Mouse (Mus musculus): ENCODE results near the gene Gm15319. TPM values are rescaled to one million over a fixed set of nuclear protein-coding genes. Genes with fewer than 3 reads are reported as not detected.
A peak's percentile ranks its signal among the peaks of the same experiment; 100 is the strongest.
"Not testable (repeated sequence)": the region's sequence is repeated elsewhere in the genome, so short reads cannot be mapped to it uniquely, and the experiment has no call there.

Gm15319 gene
- 0.13 TPM in 1 of 2 replicates, not detected in the other for polyA plus RNA-seq (2015; fragmentation: Nextera tagmentation; extraction: Ambion mirVana)

GRCm38 (mm10) chr8:20363110-20363509, at the start of gene Gm15319:
Gm15319 (minus strand) TSS chr8:20363210.
- not testable (repeated sequence) for H3K9me3 ChIP-seq (replicated peaks); H3K4me2 ChIP-seq; H3K4me3 ChIP-seq; H3K27ac ChIP-seq; ATAC-seq; H3K4me1 ChIP-seq; H3K27me3 ChIP-seq; H3K36me3 ChIP-seq (ENCODE audit: poor library complexity, severe bottlenecking); H3K9ac ChIP-seq
- no CpG with 5 or more reads among the region's 2 CpGs for WGBS

GRCm38 (mm10) chr8:20410355-20410754, 47.3 kb upstream of the Gm15319 start:
- not testable (repeated sequence) for H3K27ac ChIP-seq; H3K27me3 ChIP-seq; ATAC-seq; H3K4me2 ChIP-seq; H3K36me3 ChIP-seq (ENCODE audit: poor library complexity, severe bottlenecking); H3K9me3 ChIP-seq (replicated peaks); H3K9ac ChIP-seq; H3K4me3 ChIP-seq; H3K4me1 ChIP-seq
- WGBS = 75% methylated on average over 1 of the region's 3 CpGs

DNA sequence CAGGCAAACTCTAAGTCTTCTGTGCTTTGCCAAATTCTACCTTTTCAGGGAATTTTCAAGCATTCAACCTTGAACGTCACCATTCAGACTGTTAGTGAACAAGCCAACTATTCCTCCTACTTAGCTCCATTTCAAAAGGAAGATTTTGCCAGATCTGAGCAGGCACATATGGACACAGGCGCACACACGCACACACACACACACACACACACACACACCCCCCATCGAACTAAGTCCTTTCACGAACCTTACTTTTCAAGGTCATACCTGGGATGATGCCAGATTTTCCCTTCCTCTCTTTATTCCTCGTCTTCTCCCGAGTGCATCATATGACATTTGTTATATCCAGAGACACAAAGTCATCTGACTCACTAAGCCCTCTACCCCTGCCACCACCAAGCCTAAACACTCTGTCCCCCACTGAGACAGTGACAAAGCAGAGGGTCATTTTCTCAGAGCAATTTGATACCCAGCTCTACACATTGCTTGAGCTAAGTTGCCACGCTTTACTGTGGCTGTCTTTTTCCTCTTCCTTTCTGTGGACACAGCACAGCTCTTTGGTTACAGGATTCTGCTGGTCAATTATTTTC, 45.5 kb upstream of the Gm15319 start:
- H3K27me3 ChIP-seq; H3K27ac ChIP-seq; H3K9me3 ChIP-seq (replicated peaks); H3K4me3 ChIP-seq; H3K4me2 ChIP-seq; H3K9ac ChIP-seq; H3K4me1 ChIP-seq; ATAC-seq; H3K36me3 ChIP-seq (ENCODE audit: poor library complexity, severe bottlenecking): not testable (repeated sequence)
- whole genome bisulfite sequencing = 88% methylated on average over 8 of the region's 8 CpGs

- not testable (repeated sequence) for H3K4me3 ChIP-seq; H3K9ac ChIP-seq; H3K4me2 ChIP-seq; H3K27me3 ChIP-seq; H3K9me3 ChIP-seq (replicated peaks); H3K4me1 ChIP-seq; H3K27ac ChIP-seq; H3K36me3 ChIP-seq (ENCODE audit: poor library complexity, severe bottlenecking)
- peak; percentile 55; the same call in 1 of the 2 replicates for ATAC-seq
- 32% methylated on average over 6 of the region's 7 CpGs for WGBS
Observed at GRCm38 (mm10) chr8:20389363-20389739, 26.3 kb upstream of the Gm15319 start.

- H3K4me1 ChIP-seq; H3K4me3 ChIP-seq; H3K36me3 ChIP-seq (ENCODE audit: poor library complexity, severe bottlenecking); H3K4me2 ChIP-seq; H3K9me3 ChIP-seq (replicated peaks); H3K27me3 ChIP-seq; H3K9ac ChIP-seq; H3K27ac ChIP-seq: not testable (repeated sequence)
- ATAC-seq = peak; percentile 80
- WGBS = 53% methylated on average over 3 of the region's 7 CpGs
Observed at GRCm38 (mm10) chr8:20388706-20389362, 25.8 kb upstream of the Gm15319 start.

DNA sequence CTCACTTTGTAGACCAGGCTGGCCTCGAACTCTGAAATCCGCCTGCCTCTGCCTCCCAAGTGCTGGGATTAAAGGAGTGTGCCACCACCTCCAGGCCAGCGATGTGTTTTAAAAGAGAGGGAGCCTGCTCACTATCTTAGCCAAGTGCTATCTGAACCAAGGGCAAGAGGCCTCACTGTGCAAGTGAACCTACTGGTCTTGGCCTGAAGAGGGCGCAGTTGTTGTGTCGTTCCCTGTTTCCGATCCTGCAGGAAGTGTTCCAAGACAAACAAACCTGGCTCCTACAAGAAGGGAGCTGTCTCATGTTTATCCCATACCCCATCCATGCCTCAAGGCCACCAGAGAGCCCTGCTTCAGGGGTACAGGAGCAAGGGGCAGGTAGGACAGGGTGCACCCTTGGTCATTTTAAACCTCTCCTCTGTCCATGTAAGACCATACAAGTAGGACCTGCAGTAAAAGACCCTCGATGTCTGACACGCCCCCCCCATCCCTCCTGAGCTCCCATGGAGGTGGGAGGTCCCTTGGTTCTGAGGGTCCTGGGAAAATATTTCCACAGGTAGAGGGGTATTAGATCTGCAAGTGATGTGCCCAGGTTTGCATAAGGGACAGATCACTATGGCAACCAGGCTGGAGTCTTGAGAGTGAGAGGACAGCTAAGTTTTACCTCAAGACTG, 24.2 kb upstream of the Gm15319 start:
- not testable (repeated sequence) for H3K4me3 ChIP-seq; H3K36me3 ChIP-seq (ENCODE audit: poor library complexity, severe bottlenecking); ATAC-seq; H3K4me2 ChIP-seq; H3K4me1 ChIP-seq; H3K27me3 ChIP-seq; H3K9me3 ChIP-seq (replicated peaks); H3K9ac ChIP-seq; H3K27ac ChIP-seq
- WGBS = 83% methylated on average over 2 of the region's 8 CpGs

- H3K4me3 ChIP-seq; H3K9me3 ChIP-seq (replicated peaks); H3K4me2 ChIP-seq; H3K36me3 ChIP-seq (ENCODE audit: poor library complexity, severe bottlenecking); H3K27ac ChIP-seq; H3K4me1 ChIP-seq; H3K27me3 ChIP-seq; H3K9ac ChIP-seq; ATAC-seq: not testable (repeated sequence)
- WGBS = 62% methylated on average over 1 of the region's 2 CpGs
Observed at GRCm38 (mm10) chr8:20384990-20385389, 22.0 kb upstream of the Gm15319 start.

DNA sequence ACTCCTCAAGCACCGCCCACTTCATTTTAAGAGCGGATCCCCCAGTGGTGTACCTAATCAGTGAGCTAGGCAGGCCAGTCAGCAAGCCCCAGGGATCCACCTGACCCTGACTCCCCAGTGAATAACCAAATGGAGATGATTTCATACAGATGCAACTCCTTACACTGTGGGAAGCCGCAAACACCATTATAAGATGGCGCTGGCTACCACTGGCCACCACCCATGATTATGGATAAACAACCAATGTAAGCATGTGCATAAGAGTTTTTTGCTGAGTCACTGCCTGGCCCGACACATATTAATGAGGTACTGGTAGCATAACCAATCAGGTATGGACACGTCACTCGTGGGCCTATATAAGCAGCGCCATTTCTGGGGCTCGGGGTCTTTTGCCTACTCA, 21.1 kb upstream of the Gm15319 start:
- not testable (repeated sequence) for H3K4me2 ChIP-seq; H3K9ac ChIP-seq; H3K27ac ChIP-seq; H3K4me1 ChIP-seq; H3K4me3 ChIP-seq; ATAC-seq; H3K9me3 ChIP-seq (replicated peaks); H3K27me3 ChIP-seq; H3K36me3 ChIP-seq (ENCODE audit: poor library complexity, severe bottlenecking)
- 91% methylated on average over 9 of the region's 9 CpGs for WGBS

- not testable (repeated sequence) for H3K9me3 ChIP-seq (replicated peaks); H3K4me2 ChIP-seq; H3K9ac ChIP-seq; H3K27ac ChIP-seq; H3K36me3 ChIP-seq (ENCODE audit: poor library complexity, severe bottlenecking); H3K4me3 ChIP-seq; ATAC-seq; H3K4me1 ChIP-seq; H3K27me3 ChIP-seq
- 79% methylated on average over 2 of the region's 2 CpGs for WGBS
Observed at GRCm38 (mm10) chr8:20382146-20382545, 19.1 kb upstream of the Gm15319 start.

- H3K36me3 ChIP-seq (ENCODE audit: poor library complexity, severe bottlenecking); ATAC-seq; H3K9me3 ChIP-seq (replicated peaks); H3K9ac ChIP-seq; H3K27ac ChIP-seq; H3K4me2 ChIP-seq; H3K27me3 ChIP-seq; H3K4me3 ChIP-seq; H3K4me1 ChIP-seq: not testable (repeated sequence)
- WGBS = 91% methylated on average over 2 of the region's 3 CpGs
Observed at GRCm38 (mm10) chr8:20381637-20382036, 18.6 kb upstream of the Gm15319 start.

DNA sequence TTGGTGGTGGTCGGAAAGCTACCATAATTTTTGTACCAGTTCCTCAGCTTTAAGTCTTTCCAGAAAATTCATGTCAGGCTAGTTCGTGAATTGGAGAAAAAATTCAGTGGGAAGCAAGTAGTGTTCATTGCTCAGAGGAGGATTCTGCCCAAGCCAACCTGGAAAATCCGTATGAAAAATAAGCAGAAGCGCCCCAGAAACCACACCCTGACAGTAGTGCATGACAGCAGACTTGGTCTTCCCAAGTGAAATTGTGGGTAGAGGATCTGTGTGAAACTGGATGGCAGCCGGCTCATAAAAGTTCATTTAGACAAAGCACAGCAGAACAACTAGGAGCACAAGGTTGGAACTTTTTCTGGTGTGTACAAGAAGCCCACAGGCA, 18.2 kb upstream of the Gm15319 start:
- H3K27ac ChIP-seq; H3K9ac ChIP-seq; H3K4me3 ChIP-seq; H3K4me1 ChIP-seq; ATAC-seq; H3K9me3 ChIP-seq (replicated peaks); H3K27me3 ChIP-seq; H3K36me3 ChIP-seq (ENCODE audit: poor library complexity, severe bottlenecking); H3K4me2 ChIP-seq: not testable (repeated sequence)
- 87% methylated on average over 1 of the region's 5 CpGs for WGBS

GRCm38 (mm10) chr8:20380590-20381238, 17.7 kb upstream of the Gm15319 start:
- not testable (repeated sequence) for H3K4me2 ChIP-seq; H3K27me3 ChIP-seq; H3K9me3 ChIP-seq (replicated peaks); H3K27ac ChIP-seq; H3K36me3 ChIP-seq (ENCODE audit: poor library complexity, severe bottlenecking); H3K4me1 ChIP-seq; H3K9ac ChIP-seq; H3K4me3 ChIP-seq
- ATAC-seq = peak; percentile 61; the same call in 1 of the 2 replicates
- 87% methylated on average over 7 of the region's 7 CpGs for WGBS

All from forebrain, embryonic 13.5 days (tissue).